Mouse (Mus musculus): Measurements from ENCODE around the gene Susd3.
A peak's percentile ranks its signal among the peaks of the same experiment; 100 is the strongest.

Susd3 gene

DNA sequence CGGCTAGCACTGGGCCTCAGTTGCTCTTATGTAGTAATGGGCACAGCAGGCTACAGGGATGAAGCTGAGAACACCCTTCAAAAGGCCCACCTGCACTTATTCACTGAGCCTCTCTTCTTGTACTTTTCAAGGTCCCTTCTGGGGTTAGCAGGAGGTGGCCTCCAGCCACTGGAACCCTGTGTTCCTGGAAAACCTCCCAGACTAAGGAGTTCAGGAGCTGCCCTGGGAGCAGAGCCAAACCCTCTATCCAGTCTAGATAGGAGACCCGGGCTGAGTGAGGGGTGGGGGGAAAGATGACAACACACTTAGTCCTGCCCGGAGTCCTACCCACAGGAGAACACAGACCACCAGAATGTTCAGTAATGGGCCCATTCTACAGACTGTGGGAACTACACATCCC lies 2.5 kb downstream of the Susd3 start:
- no peak for DNase-seq (ENCODE audit: low read depth)

DNA sequence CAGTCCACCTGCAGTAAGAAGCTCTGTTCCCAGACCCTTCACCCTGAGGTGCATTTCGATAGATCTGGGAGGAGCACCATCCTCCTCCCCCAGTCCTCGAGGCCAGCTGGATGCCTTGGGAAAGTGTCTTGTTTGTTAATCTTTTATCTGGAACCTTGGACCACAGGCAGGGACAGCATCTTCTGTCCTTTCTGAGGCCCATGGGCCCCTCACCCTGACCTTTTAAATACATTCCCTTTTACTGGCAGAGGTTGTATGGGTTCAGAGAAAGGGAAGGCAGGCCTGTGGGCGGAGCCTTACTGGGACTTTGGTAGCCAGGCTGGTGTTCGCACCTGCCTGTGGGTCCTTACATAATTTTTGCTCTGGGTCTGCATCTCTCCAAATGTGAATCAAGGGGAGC lies 3.3 kb downstream of the Susd3 start:
- no peak for DNase-seq (ENCODE audit: low read depth)

DNA sequence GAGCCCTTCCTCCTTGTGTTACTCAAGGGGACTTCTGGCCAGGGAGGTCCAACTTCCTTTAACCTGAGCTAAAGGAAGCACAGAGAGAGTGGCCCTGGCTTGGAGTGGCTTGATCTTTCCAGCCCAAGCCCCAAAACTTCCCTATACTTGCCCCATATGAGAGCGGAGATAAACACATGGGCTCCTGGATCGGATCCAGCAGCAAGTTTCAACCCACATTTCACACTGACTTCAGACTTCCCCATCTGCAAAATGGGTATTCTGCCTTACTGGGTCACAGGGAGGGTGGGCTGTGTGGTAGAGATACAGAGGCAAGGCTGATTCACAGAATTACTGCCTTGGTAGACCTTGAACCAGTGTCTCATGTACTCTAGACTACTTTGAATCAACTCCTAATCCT lies 5.0 kb downstream of the Susd3 start:
- DNase-seq (ENCODE audit: low read depth), result no peak

DNA sequence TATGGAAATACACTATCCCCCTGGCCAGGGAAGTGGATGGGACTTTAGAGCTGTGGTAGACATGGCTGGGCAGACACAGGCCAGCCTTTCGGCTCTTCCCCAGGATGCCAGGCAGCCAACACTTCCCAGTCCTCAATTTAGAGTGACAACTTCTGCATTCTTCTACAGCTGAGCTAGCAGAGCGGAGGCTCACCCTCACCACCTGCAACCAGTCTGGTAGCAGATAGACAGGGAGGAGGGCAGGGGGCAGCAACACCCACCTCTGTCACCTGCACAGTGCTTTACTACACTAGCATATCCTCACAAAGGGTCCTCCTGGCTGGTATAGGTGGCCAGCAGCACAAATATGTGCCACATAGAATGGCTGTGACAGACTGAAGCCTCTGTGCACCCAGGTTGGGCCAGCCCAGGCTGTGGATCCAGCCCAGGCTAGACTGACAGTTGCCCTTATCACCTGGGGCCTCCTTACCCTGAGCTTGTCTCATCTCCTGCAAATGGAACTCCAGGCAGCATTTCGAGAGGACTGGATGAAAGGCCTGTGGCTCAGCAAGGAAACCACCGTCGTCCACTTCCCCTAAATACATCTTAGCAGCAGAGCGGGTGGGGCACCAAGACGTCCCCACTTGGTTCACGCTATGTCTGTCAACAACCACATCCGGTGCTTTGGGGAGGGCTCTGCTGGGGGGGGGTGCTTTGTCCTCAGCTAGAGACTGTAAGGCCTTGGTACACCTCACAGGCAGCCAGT lies 6.0 kb downstream of the Susd3 start:
- DNase-seq (ENCODE audit: low read depth), result peak; percentile 94

DNA sequence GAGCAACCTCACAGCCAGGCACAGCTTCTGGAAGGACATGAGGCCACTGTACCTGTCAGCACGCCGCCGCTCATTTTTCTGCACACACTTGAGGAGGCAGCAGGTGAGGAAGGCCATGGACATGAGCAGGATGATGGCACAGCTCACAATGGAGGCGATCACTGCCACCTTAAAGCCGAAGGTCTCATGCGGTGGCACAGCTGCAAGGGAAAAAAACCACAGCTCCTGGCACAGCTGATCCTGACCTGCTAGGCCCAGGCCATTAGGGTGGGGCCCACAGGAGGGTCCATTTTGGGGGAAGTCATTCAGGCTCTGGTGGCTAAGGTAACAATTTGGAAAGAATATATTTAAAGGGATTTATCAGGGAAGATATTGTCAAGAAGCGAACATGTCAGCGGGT lies 9.8 kb downstream of the Susd3 start:
- DNase-seq (ENCODE audit: low read depth), result no peak

DNA sequence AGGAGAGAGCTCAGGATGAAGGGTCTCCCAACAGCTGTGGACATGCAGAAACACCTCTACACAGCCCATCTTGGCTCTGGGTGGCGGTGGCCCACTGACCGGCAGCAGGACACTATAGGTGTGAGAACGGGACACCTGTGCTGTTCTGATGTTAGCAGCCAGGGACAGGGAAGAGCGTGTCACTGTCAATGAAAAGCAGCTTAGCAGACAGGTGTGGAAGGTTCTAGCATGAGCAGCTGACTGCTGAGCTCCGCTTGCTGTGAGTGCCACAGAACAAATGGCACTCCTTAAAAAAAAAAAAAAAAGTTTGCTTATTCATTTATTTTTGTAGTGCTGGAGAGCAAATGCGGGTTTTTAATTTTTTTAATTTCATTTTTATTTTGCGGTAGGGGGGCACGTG lies 10.9 kb downstream of the Susd3 start:
- DNase-seq (ENCODE audit: low read depth), result no peak

DNA sequence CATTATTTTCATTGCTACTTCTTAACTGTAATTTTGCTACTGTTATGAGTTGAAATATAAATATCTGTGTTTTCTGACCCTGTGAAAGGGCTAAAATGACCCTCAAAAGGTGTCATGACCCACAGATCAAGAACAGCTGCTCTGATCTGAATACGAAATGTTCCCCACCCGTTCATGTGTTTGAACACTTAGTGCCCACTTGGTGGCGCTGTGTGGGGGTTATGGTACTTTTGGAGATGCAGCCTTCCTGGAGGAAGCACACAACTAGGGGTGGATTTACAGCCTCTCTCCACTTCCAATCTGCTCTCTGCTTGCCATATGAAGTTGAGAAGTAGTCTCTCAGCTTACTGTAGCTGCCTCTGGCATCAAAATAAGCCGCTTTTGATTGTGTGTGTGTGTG lies 13.8 kb downstream of the Susd3 start:
- DNase-seq (ENCODE audit: low read depth), result peak; percentile 42

DNA sequence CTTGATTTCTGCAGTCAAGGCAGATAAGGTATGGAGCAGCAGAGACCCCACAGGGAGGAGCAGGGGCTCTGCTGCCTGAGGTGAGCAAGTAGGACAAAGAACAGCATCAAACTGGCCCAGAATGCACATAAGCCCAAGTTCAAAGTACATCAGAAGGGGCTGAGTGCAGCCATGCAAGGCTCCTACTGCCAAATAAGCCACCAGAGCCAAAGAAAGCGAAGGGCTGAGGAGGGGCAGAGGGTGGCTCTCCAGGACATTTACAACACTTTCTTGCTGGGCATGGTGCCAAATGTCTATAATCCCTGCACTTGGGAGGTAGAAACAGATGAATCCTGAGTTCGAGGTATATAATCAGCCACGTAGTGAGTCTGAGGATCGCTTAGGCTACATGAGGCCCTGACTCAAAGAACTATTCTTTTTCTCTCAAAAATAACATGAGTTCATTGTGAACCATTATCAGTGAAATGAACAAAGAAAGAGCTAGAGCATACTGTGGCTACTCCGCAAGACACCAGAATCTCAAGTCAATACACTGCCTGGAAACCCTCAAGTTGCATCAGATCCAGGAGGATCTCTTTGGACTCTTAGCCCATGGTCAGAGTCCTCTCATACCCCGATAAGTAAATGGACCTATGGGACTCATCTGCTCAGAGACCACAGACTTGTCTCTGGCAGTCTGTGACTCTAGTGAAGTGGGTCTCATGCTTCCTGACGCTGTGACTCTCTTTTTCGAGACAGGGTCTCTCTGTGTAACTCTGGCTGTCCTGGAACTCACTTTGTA lies 14.5 kb downstream of the Susd3 start:
- no peak for DNase-seq (ENCODE audit: low read depth)

DNA sequence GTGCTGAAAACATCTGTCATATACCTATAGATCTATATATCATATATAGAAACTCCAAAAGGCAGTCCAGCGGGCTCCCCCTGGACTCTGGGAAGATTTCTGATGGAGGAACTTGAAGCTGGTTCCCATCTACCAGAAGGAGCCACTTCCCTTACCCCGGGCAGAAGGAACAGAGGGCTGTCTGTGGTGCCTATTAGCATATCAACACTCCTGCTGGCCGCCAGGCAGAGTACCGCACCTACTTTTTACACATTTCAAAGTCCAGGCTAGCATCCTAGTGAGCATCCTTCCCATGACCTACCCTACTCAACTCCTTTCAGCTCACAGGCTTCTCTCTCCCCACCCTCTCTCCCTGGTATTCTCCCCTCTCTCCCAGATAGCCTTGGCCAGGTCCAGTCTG lies 22.9 kb downstream of the Susd3 start:
- DNase-seq (ENCODE audit: low read depth), result no peak

DNA sequence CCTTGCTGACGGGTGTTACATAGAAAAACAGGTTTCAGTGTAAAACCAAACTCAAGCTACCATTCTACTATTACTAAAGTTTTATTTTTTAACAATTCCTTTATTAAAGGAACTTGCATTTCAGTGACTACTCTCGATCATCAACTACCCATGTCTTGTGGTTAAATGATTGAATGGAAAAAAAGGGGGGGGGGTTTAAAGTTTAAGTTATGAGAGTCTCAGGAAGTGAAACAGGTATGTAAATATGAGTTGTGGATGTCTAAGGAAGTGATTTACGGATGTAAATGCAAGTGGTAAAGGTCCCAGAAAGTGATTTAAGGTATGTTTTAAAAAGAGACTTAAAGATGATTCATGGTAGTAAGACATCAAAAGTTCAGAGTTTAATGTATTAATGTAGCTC lies 23.3 kb downstream of the Susd3 start:
- DNase-seq (ENCODE audit: low read depth), result no peak

DNA sequence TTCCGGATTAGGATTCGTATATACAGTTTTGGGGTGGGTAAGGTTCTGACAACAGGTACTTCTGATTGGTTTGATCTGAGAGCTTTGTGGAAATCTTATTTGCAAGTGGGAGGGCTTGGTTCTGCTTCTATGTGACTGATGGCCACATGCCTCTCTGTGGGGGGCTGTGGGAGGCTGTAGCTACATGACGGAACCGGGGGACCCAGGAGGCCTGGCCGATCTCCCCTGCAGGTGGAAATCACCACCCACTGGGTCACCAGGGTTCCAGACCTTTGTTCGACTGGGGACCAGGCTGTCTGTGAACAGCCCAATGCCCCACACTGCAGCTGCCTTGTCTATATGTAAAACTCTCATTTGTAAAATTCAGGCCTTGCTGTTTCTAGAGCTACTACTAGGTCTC lies 23.8 kb downstream of the Susd3 start:
- DNase-seq (ENCODE audit: low read depth), result no peak

DNA sequence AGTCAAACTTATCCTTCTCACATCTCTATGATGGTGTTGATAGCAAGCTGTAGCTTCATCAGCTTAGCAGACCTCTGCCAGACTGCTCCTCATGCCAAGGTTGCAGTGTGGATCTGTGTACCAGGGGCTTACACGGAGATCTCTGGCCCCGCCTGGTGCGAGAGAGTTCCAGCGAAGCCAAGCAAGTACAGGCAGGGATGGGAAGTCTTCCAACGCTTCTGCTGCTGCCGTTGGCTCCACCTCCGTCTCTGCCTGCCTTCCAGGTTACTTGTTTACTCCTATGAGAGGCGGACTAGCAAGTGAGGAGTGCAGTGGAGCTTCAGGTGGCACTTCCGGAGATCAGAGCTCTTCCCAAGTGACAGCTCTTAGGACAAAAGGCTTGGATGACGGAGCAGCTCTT lies 24.2 kb downstream of the Susd3 start:
- no peak for DNase-seq (ENCODE audit: low read depth)

DNA sequence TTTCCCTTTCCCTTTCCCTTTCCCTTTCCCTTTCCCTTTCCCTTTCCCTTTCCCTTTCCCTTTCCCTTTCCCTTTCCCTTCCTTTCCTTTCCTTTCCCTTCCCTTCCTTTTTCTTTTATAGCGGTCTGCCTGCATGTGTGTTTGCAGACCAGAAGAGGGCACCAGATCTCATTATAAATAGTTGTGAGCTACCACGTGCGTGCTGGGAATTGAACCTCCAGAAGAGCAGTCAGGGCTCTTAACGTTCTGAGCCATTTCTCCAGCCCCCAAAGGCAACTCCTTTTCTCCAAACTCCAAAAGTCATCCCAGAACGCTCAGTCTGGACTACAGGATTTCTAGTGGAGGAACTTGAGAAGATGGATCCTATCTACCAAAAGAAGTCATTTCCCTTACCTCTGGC lies 27.6 kb downstream of the Susd3 start:
- peak; percentile 21 for DNase-seq (ENCODE audit: low read depth)

DNA sequence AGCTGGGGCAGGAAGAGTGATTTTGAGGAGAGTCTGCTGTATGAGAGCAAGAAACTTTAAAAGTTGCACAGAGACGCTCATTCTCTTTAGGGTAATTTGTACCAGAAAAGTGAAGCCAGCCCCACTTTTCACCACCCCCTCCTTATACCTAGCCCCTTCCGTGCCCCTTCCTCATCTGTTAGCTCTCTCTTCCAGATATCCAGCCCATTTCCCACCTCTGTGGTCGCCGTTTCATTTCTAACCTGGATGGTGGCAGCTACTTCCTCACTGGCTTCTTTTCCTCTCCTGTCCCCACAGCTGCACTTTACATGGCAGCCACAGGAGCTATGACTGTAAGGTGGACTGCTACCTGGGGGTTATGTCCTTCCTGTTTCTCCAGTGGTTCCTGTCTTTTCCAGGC lies 29.1 kb downstream of the Susd3 start:
- DNase-seq (ENCODE audit: low read depth), result no peak

DNA sequence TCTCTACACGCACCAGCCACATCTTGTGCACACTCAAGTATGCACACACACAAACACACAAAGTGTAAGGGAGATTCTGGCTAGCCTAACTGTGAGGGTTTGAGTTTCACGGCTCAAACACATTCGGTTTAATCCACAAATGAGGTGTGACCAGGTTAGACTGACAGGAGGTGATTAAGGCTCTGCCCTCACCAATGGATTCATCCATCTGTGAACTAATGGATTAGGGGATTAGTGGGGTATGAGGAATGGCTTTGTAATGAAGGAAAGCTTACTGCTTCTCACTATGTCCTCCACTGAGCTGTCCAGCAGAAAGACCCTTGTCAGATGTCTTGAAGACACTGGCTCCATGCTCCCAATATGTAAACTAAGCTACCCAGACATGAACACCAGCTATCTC lies 29.9 kb downstream of the Susd3 start:
- DNase-seq (ENCODE audit: low read depth), result no peak

DNA sequence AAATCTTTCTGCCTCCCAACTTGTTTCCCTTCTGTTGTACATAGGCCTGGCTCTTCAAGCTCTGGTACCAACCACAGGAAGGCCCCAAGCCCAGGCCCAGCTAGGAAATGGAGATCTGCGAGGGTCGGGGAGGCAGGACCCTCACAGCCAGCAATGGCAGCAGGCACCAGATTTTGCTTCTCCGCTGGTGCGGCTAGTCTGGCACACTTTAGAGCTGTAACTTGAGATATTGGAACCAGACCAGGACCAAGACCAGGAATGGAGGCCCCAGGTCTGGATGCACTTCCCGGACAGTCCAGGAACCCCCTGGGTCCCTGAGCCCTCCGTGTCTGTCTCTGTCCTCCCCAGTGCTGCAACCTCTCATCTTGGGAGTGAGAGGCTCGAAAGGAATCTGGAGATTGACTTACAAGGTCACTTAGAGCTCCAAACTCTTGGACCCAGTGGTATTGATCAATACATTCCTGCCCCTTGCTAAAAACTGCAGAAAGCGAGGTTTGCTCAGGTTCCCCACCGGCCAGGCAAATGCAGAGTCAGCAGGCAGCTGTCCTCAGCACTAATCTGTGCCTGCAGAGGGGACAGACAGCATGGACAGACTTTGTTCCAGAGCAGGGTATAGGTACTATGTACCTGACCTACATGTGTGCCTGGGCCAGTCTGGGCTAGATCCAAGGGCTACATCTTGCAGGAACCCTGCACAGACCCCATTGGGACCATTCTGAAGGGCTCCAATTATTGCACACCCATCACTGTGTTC lies 31.5 kb downstream of the Susd3 start:
- no peak for DNase-seq (ENCODE audit: low read depth)

DNA sequence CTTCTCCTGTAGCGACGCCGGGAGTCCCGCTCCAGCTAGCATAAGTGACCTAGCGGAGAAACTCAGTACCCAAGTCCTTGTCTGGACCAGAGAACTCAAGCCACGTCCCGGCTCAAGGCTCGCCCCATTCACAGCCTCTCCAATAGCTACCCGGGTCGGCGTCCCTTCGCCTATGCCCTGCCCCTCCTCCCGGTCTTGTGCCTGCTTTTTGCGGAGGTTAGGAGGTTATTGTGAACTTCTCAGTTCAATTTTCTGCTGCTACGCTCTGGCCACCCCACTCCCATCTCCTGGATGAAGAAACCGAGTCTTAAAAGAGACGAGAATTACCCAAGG lies 32.3 kb downstream of the Susd3 start:
- DNase-seq (ENCODE audit: low read depth), result no peak

DNA sequence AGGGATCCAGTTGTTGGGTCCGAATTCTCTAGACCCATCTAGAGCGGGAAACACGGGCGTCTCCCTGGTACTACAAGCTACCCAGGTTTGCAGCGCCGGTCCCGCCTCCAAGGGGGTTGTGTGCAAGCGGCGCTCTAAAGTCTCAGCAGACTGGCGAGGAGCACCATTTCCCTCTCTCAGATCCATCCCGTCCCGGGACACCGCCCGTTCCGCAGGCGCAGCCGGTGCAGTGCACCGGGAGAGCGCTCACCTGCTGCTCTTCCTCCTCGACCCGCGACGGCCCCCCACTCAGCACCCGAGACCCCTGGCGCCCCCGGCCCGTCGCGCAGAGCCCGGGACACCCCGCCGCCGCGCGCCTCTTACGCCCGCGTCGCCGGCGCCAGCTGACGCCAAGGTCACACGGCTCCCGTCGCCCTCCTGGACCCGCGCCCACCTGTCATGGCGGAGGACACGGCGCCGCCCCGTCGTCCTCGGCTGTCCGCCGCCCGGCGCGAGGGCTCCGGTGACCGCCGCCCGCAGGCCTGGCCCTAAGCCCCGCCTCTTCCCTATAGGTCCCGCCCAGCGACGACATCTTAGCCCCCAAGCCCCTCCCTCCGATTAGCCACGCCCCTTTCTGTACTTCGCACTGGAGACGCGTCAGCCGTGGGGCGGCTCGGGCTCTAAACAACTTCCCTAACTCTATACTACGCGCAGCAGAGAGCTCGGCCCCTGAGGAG lies 32.8 kb downstream of the Susd3 start, which contains the start of gene Card19:
Gene Card19, minus strand, starts transcription at position 534 of the 716 bp plus-strand sequence.
- peak; percentile 99 for DNase-seq (ENCODE audit: low read depth)

DNA sequence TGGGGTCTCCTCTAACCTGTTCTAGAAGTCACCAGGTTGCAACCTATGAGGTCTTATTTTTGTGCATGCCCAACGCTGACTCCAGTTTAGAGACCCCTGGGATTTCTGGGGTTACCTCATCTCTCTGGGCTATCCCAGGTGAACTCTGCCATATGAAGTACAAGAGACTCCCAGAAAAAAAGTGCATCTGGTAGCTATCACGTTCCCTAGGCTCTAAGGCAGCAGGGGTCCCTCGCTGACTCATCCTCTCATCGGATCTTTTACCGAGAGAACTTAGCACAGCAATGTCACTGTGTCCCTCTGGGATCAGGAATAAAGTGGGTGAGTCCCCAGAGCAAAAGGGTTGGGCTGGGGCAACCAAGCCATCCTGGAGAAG lies 33.4 kb downstream of the Susd3 start:
- DNase-seq (ENCODE audit: low read depth), result no peak

DNA sequence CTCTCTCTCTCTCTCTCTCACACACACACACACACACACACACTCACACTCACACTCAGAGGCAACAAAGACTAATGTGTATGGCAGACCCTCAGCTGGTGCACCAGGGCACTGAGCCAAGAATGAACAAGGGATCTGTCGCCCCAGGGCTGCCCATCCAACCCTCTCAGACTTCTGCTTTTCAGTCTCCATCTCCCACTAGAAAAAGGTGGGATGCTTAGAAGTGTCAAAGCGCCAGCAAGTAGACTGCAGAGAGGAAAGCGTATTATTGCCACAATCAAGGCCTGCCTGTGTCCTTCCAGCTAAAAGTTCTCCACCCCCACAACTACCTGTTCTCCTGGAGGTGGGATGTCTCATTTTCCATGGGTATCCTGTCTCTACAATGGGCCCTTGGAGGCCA lies 34.1 kb downstream of the Susd3 start:
- DNase-seq (ENCODE audit: low read depth), result peak; percentile 25

DNA sequence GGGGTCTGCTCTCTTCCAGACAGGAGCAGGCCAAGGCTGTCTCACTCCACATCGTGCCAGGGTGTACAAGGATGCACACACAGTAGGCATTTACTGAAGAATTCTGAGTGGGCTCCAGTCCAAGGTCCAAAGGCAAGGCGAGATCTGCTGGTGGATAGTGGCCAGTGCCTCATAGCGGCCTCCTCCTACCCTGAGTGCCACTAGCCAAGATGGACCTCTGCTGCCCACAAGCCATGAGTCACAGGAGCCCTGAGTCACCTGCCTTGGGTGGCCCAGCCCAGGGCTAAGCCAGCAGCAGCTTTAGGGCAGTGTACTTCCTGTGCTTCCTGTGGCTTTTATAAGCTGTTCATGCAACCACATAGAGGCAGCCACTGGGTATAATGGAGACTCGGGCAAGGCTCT lies 35.0 kb downstream of the Susd3 start:
- peak; percentile 70 for DNase-seq (ENCODE audit: low read depth)

DNA sequence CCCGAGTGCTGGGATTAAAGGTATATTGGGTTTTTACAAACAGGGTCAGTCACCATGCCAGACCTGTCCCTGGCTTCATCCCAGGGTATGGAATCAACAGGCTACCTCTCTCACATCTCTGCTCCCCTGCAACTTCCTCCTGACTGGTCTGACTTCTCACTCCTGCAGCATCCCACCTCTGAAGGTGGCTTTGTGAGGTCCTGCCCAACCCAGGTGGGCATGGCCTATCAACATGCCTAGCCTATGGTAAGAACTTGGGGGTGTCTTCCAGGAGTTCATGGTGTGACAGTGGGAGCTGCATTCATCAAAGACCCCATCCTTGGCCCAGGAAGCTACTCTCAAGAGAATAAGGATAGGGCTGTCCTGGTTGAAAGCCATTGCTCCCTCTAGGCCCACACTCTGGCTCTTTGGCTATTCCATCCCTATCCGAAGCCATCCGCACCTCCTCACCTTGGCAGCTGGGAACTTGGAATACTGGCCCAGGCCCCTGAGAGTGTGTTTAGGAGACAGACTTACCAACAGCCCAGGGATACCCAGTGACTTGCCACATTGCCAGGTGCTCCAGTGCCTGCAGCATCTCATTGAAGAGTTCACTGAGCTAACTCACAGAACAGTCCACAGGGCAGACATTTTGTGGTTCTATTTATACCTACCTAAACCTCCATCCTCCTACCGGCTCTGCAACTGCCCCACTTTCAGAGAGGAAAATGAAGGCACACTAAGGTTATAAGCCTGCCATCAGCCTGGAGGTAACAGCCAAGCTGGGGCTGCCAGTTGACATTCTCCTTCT lies 35.6 kb downstream of the Susd3 start:
- DNase-seq (ENCODE audit: low read depth), result no peak
